Mouse (Mus musculus): ENCODE measurements around the gene Senp6.
A peak's percentile ranks its signal among the peaks of the same experiment; 100 is the strongest.

DNA sequence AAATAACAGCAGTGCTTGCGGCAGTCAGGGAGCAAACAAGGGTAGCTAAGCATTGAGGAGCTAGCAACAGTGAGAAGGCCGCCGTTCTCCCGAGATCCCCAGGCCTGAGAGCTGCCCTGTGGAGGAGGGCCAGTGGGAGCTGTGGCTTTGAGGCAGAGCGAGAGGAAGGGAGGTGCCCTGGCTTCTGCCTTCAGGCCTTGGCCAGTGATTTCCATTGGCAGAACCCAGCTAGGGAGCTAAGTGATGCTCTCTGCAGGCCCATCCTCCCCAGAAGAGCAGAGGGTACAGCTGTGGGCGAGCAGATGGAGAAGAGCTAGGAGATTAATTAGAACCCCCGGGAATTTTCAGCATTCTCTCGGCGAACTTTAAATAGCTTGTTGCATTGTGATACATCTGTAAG lies 106.9 kb downstream of the Senp6 start:
- TF ChIP-seq MYOG (IDR thresholded peaks at IDR 0.05; ENCODE audit: control insufficient read depth in 1 of 3, insufficient read depth in 1 of 3, insufficient read length in 2 of 3, low read depth in 2 of 3) (peak in 1 of 3 experiments; percentile 29), POLR2A (IDR thresholded peaks at IDR 0.05; ENCODE audit: insufficient read length, low read depth) (no peak), CEBPB (IDR thresholded peaks at IDR 0.05; ENCODE audit: insufficient read depth, poor library complexity, severe bottlenecking) (no peak), E2F4 (IDR thresholded peaks at IDR 0.05; ENCODE audit: insufficient read depth) (no peak), REST (IDR thresholded peaks at IDR 0.05; ENCODE audit: insufficient read depth, insufficient read length) (no peak), MAX (IDR thresholded peaks at IDR 0.05; ENCODE audit: low read depth) (no peak), TCF3 (IDR thresholded peaks at IDR 0.05; ENCODE audit: insufficient read length, low read depth) (no peak), POLR2AphosphoS2 (IDR thresholded peaks at IDR 0.05; ENCODE audit: insufficient read length, low read depth) (no peak)

All from myocyte (in vitro differentiated cells).